Mouse (Mus musculus): ENCODE measurements at regions not wholly inside any gene's neighbourhood (a gene's known extent, or its start where the extent isn't known, plus 50 kb on each side); places are given as distances from the start of the nearest gene placed in this dataset.

DNA sequence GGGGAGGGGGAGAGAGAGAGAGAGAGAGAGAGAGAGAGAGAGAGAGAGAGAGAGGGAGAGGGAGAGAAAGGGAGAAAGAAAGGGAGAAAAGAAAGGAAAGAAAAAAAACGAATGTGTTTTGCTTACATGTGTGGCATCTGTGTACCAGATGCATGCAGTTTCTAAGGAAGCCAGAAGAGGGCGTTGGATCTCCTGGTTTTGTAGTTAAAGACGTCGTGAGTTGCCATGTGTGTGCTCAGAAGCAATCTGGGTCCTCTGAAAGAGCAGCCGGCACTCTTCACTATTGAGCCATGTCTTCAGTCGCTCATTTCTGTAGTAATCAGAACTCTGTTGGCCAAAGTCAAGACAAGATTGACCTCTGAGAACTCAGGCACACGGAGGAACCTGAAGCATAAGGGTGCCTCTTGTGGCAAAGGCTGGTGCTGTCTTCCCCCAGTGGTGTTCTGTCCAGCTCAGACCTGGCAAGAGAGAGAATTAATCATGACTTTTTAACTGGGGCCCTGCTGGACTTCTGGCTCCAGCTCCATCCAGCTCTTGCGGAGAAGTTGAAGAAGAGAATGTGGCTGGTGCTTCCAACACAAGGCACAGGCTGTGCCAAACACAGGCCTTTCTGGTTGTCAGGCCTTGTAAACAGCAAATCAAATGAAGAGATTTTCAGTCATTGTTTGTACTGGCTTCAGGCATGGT is 67.0 kb upstream of the Gm11733 start:
- TF ChIP-seq CTCF (IDR thresholded peaks at IDR 0.05; ENCODE audit: low read depth) (no peak), EP300 (IDR thresholded peaks at IDR 0.05; ENCODE audit: low read depth) (no peak)
